Mouse (Mus musculus): ENCODE measurements at regions not wholly inside any gene's neighbourhood (a gene's known extent, or its start where the extent isn't known, plus 50 kb on each side); places are given as distances from the start of the nearest gene placed in this dataset.

- H3K27ac ChIP-seq = peak overlapping the region; percentile 78
- WGBS = 61% methylated on average over 8 of the region's 8 CpGs
- peak overlapping the region; percentile 51 for H3K4me2 ChIP-seq
- no peak overlapping the region for H3K9ac ChIP-seq
- no peaks in the 10 kb centered on the region for H3K9me3 ChIP-seq (replicated peaks)
- peaks cover 23% of the 10 kb centered on the region; the same call in 1 of the 2 replicates for H3K27me3 ChIP-seq
- H3K4me1 ChIP-seq = peaks cover 31% of the 10 kb centered on the region
- no peak overlapping the region for H3K4me3 ChIP-seq (replicated peaks)
- no peak for ATAC-seq (replicated peaks; ENCODE audit: low FRiP score)
- no peaks in the 10 kb centered on the region for H3K36me3 ChIP-seq
Measured at GRCm38 (mm10) chr5:119136916-119137315, 533.6 kb upstream of the Tbx3 start.

DNA sequence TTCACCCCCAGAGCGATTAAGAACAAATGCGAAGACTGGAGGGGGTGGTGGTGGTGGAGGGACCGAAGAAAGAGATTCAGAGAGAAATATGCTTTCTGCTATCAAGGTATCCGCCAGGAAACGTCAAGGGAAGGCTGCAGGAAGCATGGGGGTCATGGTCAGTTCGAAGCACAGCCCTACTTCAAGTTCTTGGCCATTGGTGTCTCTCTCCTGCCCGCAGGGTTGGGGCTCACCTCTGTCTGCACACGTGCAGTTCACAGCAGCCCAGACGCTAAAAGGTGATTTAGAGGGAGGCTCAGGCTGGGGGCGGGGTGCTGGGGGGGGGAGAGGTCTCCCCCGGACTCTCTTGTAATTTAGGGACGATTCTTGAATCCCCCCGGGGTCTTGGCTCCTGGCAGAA, 533.1 kb upstream of the Tbx3 start:
- H3K4me3 ChIP-seq (replicated peaks) = peak overlapping the region; percentile 26
- H3K9me3 ChIP-seq (replicated peaks) = no peaks in the 10 kb centered on the region
- H3K4me2 ChIP-seq = peak overlapping the region; percentile 51
- H3K27me3 ChIP-seq = peaks cover 23% of the 10 kb centered on the region; the same call in 1 of the 2 replicates
- H3K27ac ChIP-seq = peak overlapping the region; percentile 78
- 19% methylated on average over 13 of the region's 13 CpGs for WGBS
- no peak overlapping the region for H3K9ac ChIP-seq
- no peaks in the 10 kb centered on the region for H3K36me3 ChIP-seq
- peaks cover 31% of the 10 kb centered on the region for H3K4me1 ChIP-seq
- no peak; the same call in 1 of the 2 replicates for ATAC-seq (replicated peaks; ENCODE audit: low FRiP score)

GRCm38 (mm10) chr5:119137821-119138221, 532.6 kb upstream of the Tbx3 start:
- ATAC-seq (replicated peaks; ENCODE audit: low FRiP score) = no peak; the same call in 1 of the 2 replicates
- Histone ChIP-seq H3K9ac (no peak overlapping the region), H3K4me1 (peaks cover 31% of the 10 kb centered on the region), H3K4me2 (peak overlapping the region; percentile 51), H3K27ac (peak overlapping the region; percentile 78), H3K4me3 (replicated peaks) (peak overlapping the region; percentile 26), H3K36me3 (no peaks in the 10 kb centered on the region), H3K27me3 (peaks cover 23% of the 10 kb centered on the region; the same call in 1 of the 2 replicates), H3K9me3 (replicated peaks) (no peaks in the 10 kb centered on the region)
- WGBS = 26% methylated on average over 10 of the region's 10 CpGs

DNA sequence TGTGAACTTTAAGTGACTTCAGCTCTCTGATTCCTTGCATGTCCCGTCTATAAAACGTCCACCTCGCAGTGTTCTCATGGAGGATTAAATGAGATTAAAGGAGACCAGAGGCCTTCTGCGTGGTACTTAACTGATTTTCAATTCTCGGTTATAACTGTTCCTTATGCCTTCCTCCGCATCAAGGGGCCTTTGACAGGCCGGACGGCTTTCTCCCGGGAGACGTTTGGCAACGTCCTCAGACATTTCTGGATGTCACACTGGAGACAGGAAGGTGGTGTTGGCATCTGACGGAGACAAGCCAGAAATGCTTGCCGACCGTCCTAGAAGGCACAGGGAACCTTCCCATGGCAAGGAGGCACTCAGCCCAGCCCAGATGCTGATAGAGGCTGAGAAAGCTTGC, 532.2 kb upstream of the Tbx3 start:
- H3K4me3 ChIP-seq (replicated peaks) = 0 out of 2 replicates have a peak overlapping the region, but pooled peaks have one; percentile 2
- peak overlapping the region; percentile 51 for H3K4me2 ChIP-seq
- H3K36me3 ChIP-seq = no peaks in the 10 kb centered on the region
- no peaks in the 10 kb centered on the region for H3K9me3 ChIP-seq (replicated peaks)
- no peak for ATAC-seq (replicated peaks; ENCODE audit: low FRiP score)
- H3K9ac ChIP-seq = no peak overlapping the region
- peaks cover 23% of the 10 kb centered on the region; the same call in 1 of the 2 replicates for H3K27me3 ChIP-seq
- peaks cover 29% of the 10 kb centered on the region for H3K4me1 ChIP-seq
- 46% methylated on average over 14 of the region's 14 CpGs for WGBS
- peak overlapping the region; percentile 86 for H3K27ac ChIP-seq

DNA sequence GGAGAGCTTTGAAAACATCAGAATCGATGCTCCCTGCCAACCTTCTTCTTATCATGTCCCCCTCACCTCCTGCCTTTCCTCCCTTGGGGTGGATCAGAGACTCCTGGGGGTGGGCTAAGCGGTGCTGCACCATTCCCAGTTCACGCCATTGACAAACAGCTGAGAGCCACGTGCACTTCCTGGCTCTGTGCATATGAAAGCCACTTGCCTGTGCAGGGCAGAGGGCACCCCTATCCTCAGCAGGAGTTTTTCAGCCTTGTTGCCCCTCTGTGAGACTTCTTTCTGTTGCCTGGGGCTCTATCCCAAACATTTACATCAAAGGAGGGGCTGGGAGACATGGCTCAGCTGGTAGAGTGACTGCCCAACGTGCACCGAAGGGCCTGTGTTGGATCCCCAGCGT, 531.1 kb upstream of the Tbx3 start:
- no peak overlapping the region for H3K9ac ChIP-seq
- H3K27me3 ChIP-seq = peaks cover 15% of the 10 kb centered on the region; the same call in 1 of the 2 replicates
- 39% methylated on average over 7 of the region's 7 CpGs for WGBS
- H3K4me3 ChIP-seq (replicated peaks) = no peak overlapping the region
- no peaks in the 10 kb centered on the region for H3K9me3 ChIP-seq (replicated peaks)
- H3K36me3 ChIP-seq = no peaks in the 10 kb centered on the region
- H3K4me2 ChIP-seq = 0 out of 2 replicates have a peak overlapping the region, but pooled peaks have one; percentile 14
- peaks cover 25% of the 10 kb centered on the region for H3K4me1 ChIP-seq
- ATAC-seq (replicated peaks; ENCODE audit: low FRiP score) = no peak
- H3K27ac ChIP-seq = peak overlapping the region; percentile 86; the same call in 1 of the 2 replicates

- H3K4me1 ChIP-seq = peaks cover 25% of the 10 kb centered on the region
- no peak overlapping the region for H3K9ac ChIP-seq
- H3K4me3 ChIP-seq (replicated peaks) = no peak overlapping the region
- H3K4me2 ChIP-seq = no peak overlapping the region
- H3K36me3 ChIP-seq = no peaks in the 10 kb centered on the region
- H3K9me3 ChIP-seq (replicated peaks) = no peaks in the 10 kb centered on the region
- peaks cover 15% of the 10 kb centered on the region; the same call in 1 of the 2 replicates for H3K27me3 ChIP-seq
- 81% methylated on average over 6 of the region's 6 CpGs for WGBS
- ATAC-seq (replicated peaks; ENCODE audit: low FRiP score) = no peak
- H3K27ac ChIP-seq = no peak overlapping the region
Measured at GRCm38 (mm10) chr5:119139816-119140215, 530.7 kb upstream of the Tbx3 start.

DNA sequence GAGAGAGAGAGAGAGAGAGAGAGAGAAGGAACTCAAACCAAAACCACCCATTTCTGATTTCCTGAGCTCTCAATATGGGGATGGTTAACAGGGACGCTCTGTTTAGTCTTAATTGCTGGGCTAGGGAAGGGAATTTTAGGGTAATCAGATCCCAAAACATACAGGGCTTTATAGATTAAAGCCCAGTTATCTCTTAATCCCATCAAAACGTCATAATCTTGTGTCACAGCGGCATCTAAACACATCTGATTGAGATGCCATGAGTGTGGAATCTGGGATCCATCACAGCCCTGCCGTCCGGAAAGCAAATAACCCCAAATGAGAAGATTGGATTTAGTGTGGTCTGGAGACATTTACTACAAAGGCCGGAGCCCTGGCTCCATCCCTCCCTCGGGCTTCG, 527.1 kb upstream of the Tbx3 start:
- no peak overlapping the region for H3K4me2 ChIP-seq
- H3K27ac ChIP-seq = no peak overlapping the region
- no peaks in the 10 kb centered on the region for H3K36me3 ChIP-seq
- 59% methylated on average over 8 of the region's 8 CpGs for WGBS
- no peak for ATAC-seq (replicated peaks; ENCODE audit: low FRiP score)
- H3K4me3 ChIP-seq (replicated peaks) = no peak overlapping the region
- H3K27me3 ChIP-seq = no peaks in the 10 kb centered on the region; the same call in 1 of the 2 replicates
- H3K9me3 ChIP-seq (replicated peaks) = no peaks in the 10 kb centered on the region
- H3K9ac ChIP-seq = no peak overlapping the region
- H3K4me1 ChIP-seq = peaks cover 16% of the 10 kb centered on the region

GRCm38 (mm10) chr5:119149389-119150185, 520.9 kb upstream of the Tbx3 start:
- Histone ChIP-seq H3K4me2 (no peak overlapping the region), H3K36me3 (no peaks in the 10 kb centered on the region), H3K27ac (no peak overlapping the region), H3K4me3 (replicated peaks) (no peak overlapping the region), H3K9me3 (replicated peaks) (no peaks in the 10 kb centered on the region), H3K4me1 (peaks cover 6% of the 10 kb centered on the region; the same call in 1 of the 2 replicates), H3K27me3 (peaks cover 5% of the 10 kb centered on the region; the same call in 1 of the 2 replicates), H3K9ac (no peak overlapping the region)
- no peak for ATAC-seq (replicated peaks; ENCODE audit: low FRiP score)
- 40% methylated on average over 25 of the region's 25 CpGs for whole genome bisulfite sequencing

GRCm38 (mm10) chr5:119153086-119153485, 517.4 kb upstream of the Tbx3 start:
- Histone ChIP-seq H3K4me1 (peaks cover 6% of the 10 kb centered on the region; the same call in 1 of the 2 replicates), H3K27me3 (peaks cover 5% of the 10 kb centered on the region; the same call in 1 of the 2 replicates), H3K4me2 (no peak overlapping the region), H3K9ac (no peak overlapping the region), H3K4me3 (replicated peaks) (no peak overlapping the region), H3K36me3 (no peaks in the 10 kb centered on the region), H3K9me3 (replicated peaks) (0 out of 2 replicates have a peak, but pooled peaks cover 3% of the 10 kb centered on the region), H3K27ac (no peak overlapping the region)
- ATAC-seq (replicated peaks; ENCODE audit: low FRiP score) = no peak
- WGBS = 88% methylated on average over 5 of the region's 5 CpGs

GRCm38 (mm10) chr5:119156638-119157037, 513.8 kb upstream of the Tbx3 start:
- Histone ChIP-seq H3K27me3 (no peaks in the 10 kb centered on the region), H3K27ac (no peak overlapping the region), H3K9me3 (replicated peaks) (0 out of 2 replicates have a peak, but pooled peaks cover 3% of the 10 kb centered on the region), H3K9ac (no peak overlapping the region), H3K4me1 (0 out of 2 replicates have a peak, but pooled peaks cover 2% of the 10 kb centered on the region), H3K4me3 (replicated peaks) (no peak overlapping the region), H3K4me2 (no peak overlapping the region), H3K36me3 (no peaks in the 10 kb centered on the region)
- no peak for ATAC-seq (replicated peaks; ENCODE audit: low FRiP score)
- WGBS = 89% methylated on average over 6 of the region's 6 CpGs

DNA sequence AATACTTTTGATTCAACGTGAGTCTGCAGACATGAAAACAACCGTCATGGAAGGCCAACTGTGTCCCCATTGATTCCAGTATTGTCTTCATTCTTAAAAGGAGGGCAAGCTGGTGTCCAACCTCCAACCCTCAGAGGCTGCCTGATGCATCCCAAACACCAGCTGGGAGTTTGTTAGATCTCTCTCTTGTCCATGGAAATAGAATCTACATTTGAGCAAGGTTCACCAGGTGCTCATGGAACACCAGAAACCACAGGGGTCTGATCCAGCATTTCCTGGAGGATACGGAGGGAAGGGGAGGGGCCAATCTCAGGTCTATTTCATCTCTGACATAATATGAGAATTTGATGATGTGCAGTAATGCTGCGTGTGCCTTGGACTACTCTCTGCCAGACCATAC, 512.3 kb upstream of the Tbx3 start:
- H3K9ac ChIP-seq = no peak overlapping the region
- 0 out of 2 replicates have a peak, but pooled peaks cover 2% of the 10 kb centered on the region for H3K4me1 ChIP-seq
- ATAC-seq (replicated peaks; ENCODE audit: low FRiP score) = no peak
- 0 out of 2 replicates have a peak, but pooled peaks cover 3% of the 10 kb centered on the region for H3K9me3 ChIP-seq (replicated peaks)
- H3K27ac ChIP-seq = no peak overlapping the region
- H3K4me2 ChIP-seq = no peak overlapping the region
- 82% methylated on average over 4 of the region's 4 CpGs for WGBS
- no peaks in the 10 kb centered on the region for H3K36me3 ChIP-seq
- H3K4me3 ChIP-seq (replicated peaks) = no peak overlapping the region
- no peaks in the 10 kb centered on the region for H3K27me3 ChIP-seq

GRCm38 (mm10) chr5:119162132-119162675, 508.3 kb upstream of the Tbx3 start:
- Histone ChIP-seq H3K4me2 (no peak overlapping the region), H3K4me1 (0 out of 2 replicates have a peak, but pooled peaks cover 2% of the 10 kb centered on the region), H3K36me3 (no peaks in the 10 kb centered on the region), H3K9me3 (replicated peaks) (no peaks in the 10 kb centered on the region), H3K9ac (no peak overlapping the region), H3K27ac (no peak overlapping the region), H3K4me3 (replicated peaks) (no peak overlapping the region), H3K27me3 (no peaks in the 10 kb centered on the region)
- no peak for ATAC-seq (replicated peaks; ENCODE audit: low FRiP score)
- 86% methylated on average over 13 of the region's 13 CpGs for WGBS
